Mouse (Mus musculus) heart, postnatal 25 days (tissue): ENCODE measurements around the gene Zcchc12. TPM values are rescaled to one million over a fixed set of nuclear protein-coding genes. Genes with fewer than 3 reads are reported as not detected.

Source experiments
- total RNA-seq, 2 experiments: library from RNA; stranded (reverse); gene quantifications; 2 replicates each; pipeline ENCODE4 v1.2.3; 2021

Gene Zcchc12
- total RNA-seq, 2 experiments from 2014 or later: 0.10 TPM; not detected in 1

Other genes starting within 250 kb of the Zcchc12 start
- gene Il13ra1, start 83.8 kb upstream of the Zcchc12 start, total RNA-seq: 10 to 100 TPM; 32.1 to 37.8 TPM
- 1 to 10 TPM in 1 of 2 experiments, under 1 TPM in 1; 0.70 to 1.5 TPM for gene Lonrf3, start 132.4 kb downstream of the Zcchc12 start, total RNA-seq
- not detected for gene Gm6268, start 205.4 kb downstream of the Zcchc12 start, total RNA-seq